Mouse (Mus musculus) embryo, embryonic 10.5 days (tissue): Measurements from ENCODE around the gene Fignl2.
A peak's percentile ranks its signal among the peaks of the same experiment; 100 is the strongest.

Source experiments
- DNase-seq: peaks from one replicate; pipeline ENCODE4 v3.0.0-alpha.2; 2015; ENCODE audit warnings: low spot score

Gene Fignl2

GRCm38 (mm10) chr15:101008386-101009010 is 69.9 kb downstream of the Fignl2 start:
- DNase-seq, result no peak

- no peak for DNase-seq
Measured at GRCm38 (mm10) chr15:101007236-101007635, 71.1 kb downstream of the Fignl2 start.

- peak; percentile 82 for DNase-seq
Measured at GRCm38 (mm10) chr15:101006251-101007040, 71.9 kb downstream of the Fignl2 start.

- DNase-seq, result no peak
Measured at GRCm38 (mm10) chr15:101005717-101006116, 72.7 kb downstream of the Fignl2 start.

- no peak for DNase-seq
Measured at GRCm38 (mm10) chr15:101004538-101004937, 73.8 kb downstream of the Fignl2 start.

GRCm38 (mm10) chr15:101002466-101002865 is 75.9 kb downstream of the Fignl2 start:
- DNase-seq, result no peak

GRCm38 (mm10) chr15:101001685-101002084 is 76.7 kb downstream of the Fignl2 start:
- DNase-seq, result no peak
